ENCODE assay signal across 10 mouse cellular contexts in genomic region chrX:103694381-103694780, GRCm38 (mm10).
DNase-seq lines count a peak whose midpoint lies in the region; ATAC-seq and TF ChIP-seq lines count a peak whose summit lies in the region.
"Had no signal": no experiment of that assay in that cellular context is flagged by ENCODE, and none has a peak within 500 bp of the region (broad histone marks: within the 10 kb centered on the region; RNA-seq: fewer than 3 reads in every experiment).

No protein-coding gene starts in this region.

- no peak for TF ChIP-seq CTCF in kidney, postnatal 0 days (IDR thresholded peaks at IDR 0.05; ENCODE audit: low read depth)

- DNase-seq in kidney, postnatal 0 days (ENCODE audit: low spot score): no peak
- no peak for DNase-seq in kidney, postnatal 36 days
- DNase-seq in limb, embryonic 10.5 days (ENCODE audit: low spot score): no peak
- DNase-seq in right cerebral cortex, postnatal 4 days: no peak
- no peak for DNase-seq in embryo, embryonic 10 days (ENCODE audit: low spot score)
- DNase-seq: right cerebral cortex, adult 18-20 months had no signal

- no peak for ATAC-seq in kidney, postnatal 0 days (replicated peaks; ENCODE audit: low FRiP score, low read depth)
- no peak for ATAC-seq in forebrain, embryonic 12.5 days (ENCODE audit: low FRiP score)
- no peak for ATAC-seq in neural tube, embryonic 13.5 days (ENCODE audit: low read depth)
- ATAC-seq in megakaryocyte-erythroid progenitor cell, adult 5-6 weeks (replicated peaks; ENCODE audit: low FRiP score, low TSS enrichment, poor library complexity, severe bottlenecking): no peak
- ATAC-seq: Patski had no signal

- H3K4me1 ChIP-seq in kidney, postnatal 0 days (replicated peaks; ENCODE audit: insufficient read depth, low read length): no peaks in the 10 kb centered on the region
- H3K4me1 ChIP-seq in forebrain, embryonic 12.5 days: peaks cover 12% of the 10 kb centered on the region
- H3K4me1 ChIP-seq in limb, embryonic 10.5 days: peaks cover 19% of the 10 kb centered on the region
- H3K4me1 ChIP-seq in neural tube, embryonic 13.5 days (replicated peaks): peaks cover 17% of the 10 kb centered on the region

- no peaks in the 10 kb centered on the region for H3K9me3 ChIP-seq in kidney, postnatal 0 days (replicated peaks; ENCODE audit: low read length)
- H3K9me3 ChIP-seq in forebrain, embryonic 12.5 days: no peaks in the 10 kb centered on the region
- no peaks in the 10 kb centered on the region for H3K9me3 ChIP-seq in limb, embryonic 10.5 days (replicated peaks)
- H3K9me3 ChIP-seq in neural tube, embryonic 13.5 days: no peaks in the 10 kb centered on the region

- no peak overlapping the region for H3K4me3 ChIP-seq in kidney, postnatal 0 days (replicated peaks; ENCODE audit: low read depth, low read length)
- H3K4me3 ChIP-seq in forebrain, embryonic 12.5 days (replicated peaks): peak overlapping the region; percentile 44; the same call in 1 of the 2 replicates
- peak overlapping the region; percentile 52 for H3K4me3 ChIP-seq in limb, embryonic 10.5 days
- peak overlapping the region; percentile 44 for H3K4me3 ChIP-seq in neural tube, embryonic 13.5 days

- H3K36me3 ChIP-seq in kidney, postnatal 0 days (ENCODE audit: insufficient read depth, low read length): no peaks in the 10 kb centered on the region
- H3K36me3 ChIP-seq in forebrain, embryonic 12.5 days (replicated peaks): no peaks in the 10 kb centered on the region
- no peaks in the 10 kb centered on the region for H3K36me3 ChIP-seq in limb, embryonic 10.5 days
- H3K36me3 ChIP-seq in neural tube, embryonic 13.5 days: no peaks in the 10 kb centered on the region

- no peak overlapping the region for H3K9ac ChIP-seq in kidney, postnatal 0 days (ENCODE audit: low read depth, low read length)
- no peak overlapping the region for H3K9ac ChIP-seq in forebrain, embryonic 12.5 days
- H3K9ac ChIP-seq in neural tube, embryonic 13.5 days: no peak overlapping the region

- no peak overlapping the region for H3K27ac ChIP-seq in kidney, postnatal 0 days
- no peak overlapping the region for H3K27ac ChIP-seq in forebrain, embryonic 12.5 days
- 0 out of 2 replicates have a peak overlapping the region, but pooled peaks have one; percentile 75 for H3K27ac ChIP-seq in limb, embryonic 10.5 days
- no peak overlapping the region for H3K27ac ChIP-seq in neural tube, embryonic 13.5 days (replicated peaks)

- peak overlapping the region; percentile 69 for H3K4me2 ChIP-seq in kidney, postnatal 0 days (ENCODE audit: low read length)
- H3K4me2 ChIP-seq in forebrain, embryonic 12.5 days: peak overlapping the region; percentile 77
- H3K4me2 ChIP-seq in neural tube, embryonic 13.5 days: peak overlapping the region; percentile 72

- 34% methylated on average over 10 of the region's 10 CpGs for WGBS in kidney, postnatal 0 days
- WGBS in forebrain, embryonic 12.5 days: 33% methylated on average over 10 of the region's 10 CpGs
- WGBS in limb, embryonic 10.5 days: 21% methylated on average over 10 of the region's 10 CpGs
- 30% methylated on average over 10 of the region's 10 CpGs for WGBS in neural tube, embryonic 13.5 days

- 0 out of 2 replicates have a peak, but pooled peaks cover 5% of the 10 kb centered on the region for H3K27me3 ChIP-seq in kidney, postnatal 0 days (ENCODE audit: insufficient read depth, low read length)
- H3K27me3 ChIP-seq in forebrain, embryonic 12.5 days: peaks cover 91% of the 10 kb centered on the region
- H3K27me3 ChIP-seq in limb, embryonic 10.5 days (ENCODE audit: low read depth, poor library complexity, severe bottlenecking): peaks cover 100% of the 10 kb centered on the region
- H3K27me3 ChIP-seq in neural tube, embryonic 13.5 days: peaks cover 94% of the 10 kb centered on the region
